8 mouse cellular contexts compared by ENCODE assay signal in the genomic region with DNA sequence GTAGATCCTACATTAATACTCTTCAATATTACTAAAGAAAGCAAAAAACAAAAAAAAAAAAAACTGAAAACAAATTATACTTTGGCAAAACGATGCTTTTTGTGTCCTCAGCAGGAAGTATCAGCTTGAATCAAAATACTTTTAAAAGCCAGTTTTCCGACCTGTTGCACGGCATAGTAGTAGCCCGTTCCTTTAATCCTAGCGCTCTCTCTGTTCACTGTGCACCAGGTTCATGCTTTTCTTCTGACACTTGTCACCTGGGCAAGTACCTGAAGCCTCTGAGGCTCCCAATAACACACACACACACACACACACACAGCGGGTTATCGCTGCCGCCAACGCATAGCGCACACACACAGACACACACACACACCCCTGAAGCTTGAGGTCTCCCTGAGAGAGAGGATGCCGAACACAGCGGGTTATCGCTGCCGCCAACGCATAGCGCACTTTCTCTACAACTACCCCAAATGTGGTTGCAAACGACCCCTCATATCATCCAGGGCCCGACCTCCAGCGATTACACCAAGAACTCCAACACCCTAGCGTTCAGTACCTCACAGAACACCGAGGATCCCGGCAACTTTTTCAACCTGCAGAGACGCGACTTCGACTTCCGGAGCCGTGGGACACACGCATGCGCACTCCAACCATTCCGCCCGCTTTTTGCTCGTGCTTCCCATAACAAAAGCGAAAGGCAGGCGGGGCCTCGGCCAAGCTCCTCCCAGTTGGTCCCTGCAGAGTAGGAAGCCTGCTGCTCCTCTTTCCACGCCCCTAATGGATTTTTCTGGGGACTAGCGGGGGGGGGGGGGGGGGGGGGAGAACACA. TPM values are rescaled to one million over a fixed set of nuclear protein-coding genes. Genes with fewer than 3 reads are reported as not detected.
DNase-seq lines count a peak whose midpoint lies in the region; ATAC-seq and TF ChIP-seq lines count a peak whose summit lies in the region.

Pot1b (minus strand) TSS at position 645 of the 828 bp plus-strand sequence.

- peak; percentile 88 to 89 for DNase-seq in CD8-positive naive resting alpha-beta T cell, adult 2 months (ENCODE audit: low read depth in 2 of 2, low spot score in 2 of 2)
- peak; percentile 97 for DNase-seq in c-Kit-positive CD71-negative TER-119-negative erythroid progenitor cells, embryonic 14.5 days (ENCODE audit: low read depth)
- peak; percentile 98 for DNase-seq in forebrain, embryonic 10.5 days (ENCODE audit: extremely low spot score, low spot score)
- peak; percentile 99 for DNase-seq in kidney, postnatal 25 days
- DNase-seq in liver, embryonic 14.5 days (ENCODE audit: low read depth in 3 of 3, low spot score in 3 of 3): peak; percentile 92 to 95 (median 94)
- DNase-seq in neural tube, embryonic 11.5 days (ENCODE audit: low spot score): peak; percentile 98
- DNase-seq in stomach, postnatal 0 days (ENCODE audit: low spot score): peak; percentile 97

- peak within 1 kb of the TSS; percentile 74 for H3K4me3 ChIP-seq in forebrain, embryonic 10.5 days
- H3K4me3 ChIP-seq in heart, embryonic 15.5 days: peak within 1 kb of the TSS; percentile 82
- H3K4me3 ChIP-seq in liver, embryonic 14.5 days (ENCODE audit: insufficient read depth in 1 of 2, low read depth in 2 of 2, low read length in 2 of 2): peak within 1 kb of the TSS; percentile 77 to 96
- peak within 1 kb of the TSS; percentile 73 for H3K4me3 ChIP-seq in neural tube, embryonic 11.5 days (ENCODE audit: low read depth, low read length)
- H3K4me3 ChIP-seq in stomach, postnatal 0 days (ENCODE audit: low read depth, low read length): peak within 1 kb of the TSS; percentile 66

- no peaks in the 10 kb centered on the region for H3K27me3 ChIP-seq in forebrain, embryonic 10.5 days (ENCODE audit: poor library complexity, severe bottlenecking)
- H3K27me3 ChIP-seq in heart, embryonic 15.5 days: no peaks in the 10 kb centered on the region
- H3K27me3 ChIP-seq in liver, embryonic 14.5 days (ENCODE audit: control insufficient read depth, insufficient read depth, low read length): no peaks in the 10 kb centered on the region
- H3K27me3 ChIP-seq in neural tube, embryonic 11.5 days (ENCODE audit: control insufficient read depth, insufficient read depth, low read length): no peaks in the 10 kb centered on the region
- no peaks in the 10 kb centered on the region for H3K27me3 ChIP-seq in stomach, postnatal 0 days (ENCODE audit: control insufficient read depth, insufficient read depth, low read length)

- H3K4me1 ChIP-seq in forebrain, embryonic 10.5 days: peaks cover 8% of the 10 kb centered on the region; the same call in 1 of the 2 replicates
- H3K4me1 ChIP-seq in heart, embryonic 15.5 days (replicated peaks): no peaks in the 10 kb centered on the region
- no peaks in the 10 kb centered on the region for H3K4me1 ChIP-seq in liver, embryonic 14.5 days (replicated peaks; ENCODE audit: control insufficient read depth in 2 of 2, insufficient read depth in 2 of 2, low read length in 1 of 2)
- no peaks in the 10 kb centered on the region for H3K4me1 ChIP-seq in neural tube, embryonic 11.5 days (ENCODE audit: control insufficient read depth, insufficient read depth, low read length)
- no peaks in the 10 kb centered on the region for H3K4me1 ChIP-seq in stomach, postnatal 0 days (replicated peaks; ENCODE audit: control insufficient read depth, insufficient read depth)

- peak within 1 kb of the TSS; percentile 67 for H3K9ac ChIP-seq in heart, embryonic 15.5 days
- peak within 1 kb of the TSS; percentile 71 for H3K9ac ChIP-seq in liver, embryonic 14.5 days (replicated peaks)
- peak within 1 kb of the TSS; percentile 68 for H3K9ac ChIP-seq in neural tube, embryonic 11.5 days (ENCODE audit: low read length)
- peak within 1 kb of the TSS; percentile 66 for H3K9ac ChIP-seq in stomach, postnatal 0 days (ENCODE audit: low read length)

- under 1% methylated on average over 37 of the region's 37 CpGs for WGBS in forebrain, embryonic 10.5 days
- under 1% methylated on average over 37 of the region's 37 CpGs for WGBS in heart, embryonic 15.5 days
- under 1% methylated on average over 36 of the region's 37 CpGs for WGBS in liver, embryonic 14.5 days (ENCODE audit: insufficient replicate concordance)
- under 1% methylated on average over 36 of the region's 37 CpGs for WGBS in neural tube, embryonic 11.5 days
- under 1% methylated on average over 36 of the region's 37 CpGs for WGBS in stomach, postnatal 0 days

- H3K4me2 ChIP-seq in heart, embryonic 15.5 days: peak within 1 kb of the TSS; percentile 84
- peak within 1 kb of the TSS; percentile 71 for H3K4me2 ChIP-seq in liver, embryonic 14.5 days (ENCODE audit: low read depth)
- H3K4me2 ChIP-seq in neural tube, embryonic 11.5 days (ENCODE audit: low read depth): peak within 1 kb of the TSS; percentile 67
- peak within 1 kb of the TSS; percentile 75 for H3K4me2 ChIP-seq in stomach, postnatal 0 days (replicated peaks; ENCODE audit: low read depth)

- TF ChIP-seq EP300 in liver, embryonic 14.5 days (IDR thresholded peaks at IDR 0.05; ENCODE audit: low read depth): no peak
- no peak for TF ChIP-seq EP300 in stomach, postnatal 0 days (optimal IDR thresholded peaks at IDR 0.05)

- H3K27ac ChIP-seq in forebrain, embryonic 10.5 days: peak within 1 kb of the TSS; percentile 87
- H3K27ac ChIP-seq in heart, embryonic 15.5 days: peak within 1 kb of the TSS; percentile 59
- H3K27ac ChIP-seq in liver, embryonic 14.5 days: peak within 1 kb of the TSS; percentile 72
- 0 out of 2 replicates have a peak within 1 kb of the TSS, but pooled peaks have one; percentile 56 for H3K27ac ChIP-seq in neural tube, embryonic 11.5 days (ENCODE audit: low read depth, low read length)
- H3K27ac ChIP-seq in stomach, postnatal 0 days (replicated peaks): peak within 1 kb of the TSS; percentile 66

- H3K36me3 ChIP-seq in forebrain, embryonic 10.5 days (replicated peaks): peaks cover 19% of the 10 kb centered on the region
- no peaks in the 10 kb centered on the region for H3K36me3 ChIP-seq in heart, embryonic 15.5 days
- H3K36me3 ChIP-seq in liver, embryonic 14.5 days (replicated peaks; ENCODE audit: control insufficient read depth, insufficient read depth, low read depth): no peaks in the 10 kb centered on the region; the same call in 1 of the 2 replicates
- no peaks in the 10 kb centered on the region for H3K36me3 ChIP-seq in neural tube, embryonic 11.5 days (ENCODE audit: control insufficient read depth, insufficient read depth, low read length)
- no peaks in the 10 kb centered on the region for H3K36me3 ChIP-seq in stomach, postnatal 0 days (ENCODE audit: control insufficient read depth, insufficient read depth, low read length)

- no peaks in the 10 kb centered on the region for H3K9me3 ChIP-seq in forebrain, embryonic 10.5 days
- H3K9me3 ChIP-seq in heart, embryonic 15.5 days (replicated peaks): no peaks in the 10 kb centered on the region
- H3K9me3 ChIP-seq in liver, embryonic 14.5 days (ENCODE audit: control insufficient read depth, low read length): no peaks in the 10 kb centered on the region
- no peaks in the 10 kb centered on the region for H3K9me3 ChIP-seq in neural tube, embryonic 11.5 days (ENCODE audit: control insufficient read depth, low read length)
- no peaks in the 10 kb centered on the region for H3K9me3 ChIP-seq in stomach, postnatal 0 days (ENCODE audit: control insufficient read depth, low read length)

- peak; percentile 45; the same call in 1 of the 2 replicates for TF ChIP-seq CTCF in liver, embryonic 14.5 days (IDR thresholded peaks at IDR 0.05; ENCODE audit: low read depth)
- peak; percentile 29 for TF ChIP-seq CTCF in stomach, postnatal 0 days (IDR thresholded peaks at IDR 0.05; ENCODE audit: low read depth)

- peak; percentile 96 for ATAC-seq in heart, embryonic 15.5 days (replicated peaks; ENCODE audit: insufficient number of reproducible peaks, insufficient read depth, low FRiP score, low read depth)
- peak; percentile 97 for ATAC-seq in liver, embryonic 14.5 days (ENCODE audit: insufficient read depth)
- peak; percentile 98 for ATAC-seq in neural tube, embryonic 11.5 days (ENCODE audit: insufficient read depth, low FRiP score, low TSS enrichment)
- peak; percentile 100 for ATAC-seq in stomach, postnatal 0 days (ENCODE audit: low FRiP score, low TSS enrichment)

RNA-seq across cellular contexts. Expression of gene Pot1b, which starts in this region (rescaled TPM):
- 11.8 and 12.3 TPM in 2 replicates for polyA plus RNA-seq in forebrain, embryonic 10.5 days (2016; fragmentation: Nextera tagmentation; extraction: Ambion mirVana)
- polyA plus RNA-seq in heart, embryonic 15.5 days (2015; fragmentation: Nextera tagmentation; extraction: Ambion mirVana): 4.8 and 5.6 TPM in 2 replicates
- 4.9 and 8.4 TPM in 2 replicates for polyA plus RNA-seq in liver, embryonic 14.5 days (2012; rRNA removed)
- 2.9 and 3.7 TPM in 2 replicates for polyA plus RNA-seq in liver, embryonic 14.5 days (2014; fragmentation: Nextera tagmentation; extraction: Ambion mirVana)
- polyA plus RNA-seq in neural tube, embryonic 11.5 days (2014; fragmentation: Nextera tagmentation; extraction: Ambion mirVana): 7.3 and 8.3 TPM in 2 replicates
- polyA plus RNA-seq in stomach, postnatal 0 days (2015; fragmentation: Nextera tagmentation; extraction: Ambion mirVana): 2.7 and 4.1 TPM in 2 replicates

Comparison
In these comparisons a context has a peak if more than half of its experiments do, and no peak if none do; other contexts are left out.
1. Peak in every context shown above with its lines: DNase-seq, ATAC-seq, H3K4me3 ChIP-seq and H3K27ac ChIP-seq.